Mouse (Mus musculus) stomach, embryonic 16.5 days (tissue): Measurements from ENCODE around the gene Amigo2. TPM values are rescaled to one million over a fixed set of nuclear protein-coding genes. Genes with fewer than 3 reads are reported as not detected.
A peak's percentile ranks its signal among the peaks of the same experiment; 100 is the strongest.

ENCODE experiments used
- ATAC-seq: fragments of 200-750 bp; cut with Nextera tagmentation; 2 replicates; pipeline ENCODE4 v1.8.0; 2017; ENCODE audit warnings: moderate number of reproducible peaks, moderate TSS enrichment; ENCODE audit not compliant: insufficient read depth, low FRiP score
- H3K27ac ChIP-seq: fragments of 300-500 bp; sonication (generic); 2 replicates; pipeline ENCODE4 v1.5.1; 2014; ENCODE audit warnings: low read length
- H3K27me3 ChIP-seq: fragments of 300-500 bp; sonication (generic); 2 replicates; pipeline ENCODE4 v1.6.1; 2014; ENCODE audit warnings: low read length, control low read depth, mixed read lengths; ENCODE audit not compliant: control insufficient read depth, insufficient read depth
- H3K36me3 ChIP-seq: fragments of 300-500 bp; sonication (generic); 2 replicates; pipeline ENCODE4 v1.6.1; 2014; ENCODE audit warnings: low read length; ENCODE audit not compliant: control insufficient read depth, insufficient read depth
- H3K4me1 ChIP-seq: fragments of 300-500 bp; sonication (generic); 2 replicates; pipeline ENCODE4 v1.6.1; 2014; ENCODE audit warnings: low read length, control low read depth, mixed read lengths; ENCODE audit not compliant: control insufficient read depth, insufficient read depth
- H3K4me2 ChIP-seq: fragments of 300-500 bp; sonication (generic); 2 replicates; pipeline ENCODE4 v1.6.1; 2014; ENCODE audit warnings: low read depth, low read length, mixed read lengths
- H3K4me3 ChIP-seq: fragments of 300-500 bp; sonication (generic); replicated peaks from 2 replicates; pipeline ENCODE4 v1.5.1; 2014; ENCODE audit warnings: mild to moderate bottlenecking, low read length
- H3K9ac ChIP-seq: fragments of 300-500 bp; sonication (generic); 2 replicates; pipeline ENCODE4 v1.6.1; 2014; ENCODE audit warnings: low read length
- H3K9me3 ChIP-seq: fragments of 300-500 bp; sonication (generic); replicated peaks from 2 replicates; pipeline ENCODE4 v1.6.1; 2016; ENCODE audit warnings: low read length, control low read depth; ENCODE audit not compliant: control insufficient read depth
- WGBS: fragments of 180-500 bp; shearing (Covaris S2); extraction: QIAGEN DNeasy Blood & Tissue Kit; methylation state at CpG from one replicate; pipeline ENCODE4 v1.1.7; 2014; 5-methylcytosine and 5-hydroxymethylcytosine counted together
- polyA plus RNA-seq: library from polyadenylated mRNA; unstranded; fragments of >200 nt; fragmentation: Nextera tagmentation; extraction: Ambion mirVana; gene quantifications from 2 replicates; pipeline ENCODE4 v1.2.1, GENCODE M21; 2015

Gene Amigo2
- polyA plus RNA-seq, 1 experiment from 2014 or later: 3.9 TPM

GRCm38 (mm10) chr15:97245392-97245791 lies 1.7 kb downstream of the Amigo2 start:
- Histone ChIP-seq H3K4me3 (no peak overlapping the region), H3K27me3 (peaks cover 12% of the 10 kb centered on the region; the same call in 1 of the 2 replicates), H3K36me3 (no peaks in the 10 kb centered on the region), H3K4me1 (no peaks in the 10 kb centered on the region), H3K9ac (no peak overlapping the region), H3K9me3 (no peaks in the 10 kb centered on the region), H3K27ac (no peak overlapping the region), H3K4me2 (0 out of 2 replicates have a peak overlapping the region, but pooled peaks have one; percentile 2)
- WGBS: 71% methylated on average over 18 of the region's 18 CpGs
- ATAC-seq: no peak

- Histone ChIP-seq H3K9ac (no peak overlapping the region), H3K27me3 (no peaks in the 10 kb centered on the region; the same call in 1 of the 2 replicates), H3K27ac (no peak overlapping the region), H3K4me1 (no peaks in the 10 kb centered on the region), H3K4me2 (no peak overlapping the region), H3K4me3 (no peak overlapping the region), H3K36me3 (no peaks in the 10 kb centered on the region), H3K9me3 (no peaks in the 10 kb centered on the region)
- ATAC-seq: no peak
- 43% methylated on average over 9 of the region's 9 CpGs for WGBS
These were observed 10.1 kb downstream of the Amigo2 start for GRCm38 (mm10) chr15:97236943-97237342.

- no peak overlapping the region for H3K9ac ChIP-seq
- WGBS: 24% methylated on average over 7 of the region's 7 CpGs
- no peak for ATAC-seq
- no peaks in the 10 kb centered on the region for H3K9me3 ChIP-seq
- H3K27ac ChIP-seq: no peak overlapping the region
- no peaks in the 10 kb centered on the region for H3K4me1 ChIP-seq
- no peak overlapping the region for H3K4me3 ChIP-seq
- H3K4me2 ChIP-seq: no peak overlapping the region
- H3K27me3 ChIP-seq: no peaks in the 10 kb centered on the region; the same call in 1 of the 2 replicates
- H3K36me3 ChIP-seq: no peaks in the 10 kb centered on the region
These were observed 11.9 kb downstream of the Amigo2 start for GRCm38 (mm10) chr15:97235183-97235582.

GRCm38 (mm10) chr15:97234076-97234475 lies 13.0 kb downstream of the Amigo2 start:
- Histone ChIP-seq H3K4me3 (no peak overlapping the region), H3K9ac (no peak overlapping the region), H3K36me3 (no peaks in the 10 kb centered on the region), H3K27me3 (no peaks in the 10 kb centered on the region; the same call in 1 of the 2 replicates), H3K4me1 (no peaks in the 10 kb centered on the region), H3K27ac (no peak overlapping the region), H3K9me3 (no peaks in the 10 kb centered on the region), H3K4me2 (no peak overlapping the region)
- 77% methylated on average over 6 of the region's 6 CpGs for WGBS
- ATAC-seq: no peak

- Histone ChIP-seq H3K36me3 (no peaks in the 10 kb centered on the region), H3K4me3 (no peak overlapping the region), H3K9me3 (no peaks in the 10 kb centered on the region), H3K9ac (no peak overlapping the region), H3K4me1 (no peaks in the 10 kb centered on the region), H3K27ac (no peak overlapping the region), H3K4me2 (no peak overlapping the region), H3K27me3 (no peaks in the 10 kb centered on the region; the same call in 1 of the 2 replicates)
- 65% methylated on average over 11 of the region's 11 CpGs for WGBS
- ATAC-seq: no peak
These were observed 17.5 kb downstream of the Amigo2 start for GRCm38 (mm10) chr15:97229494-97230077.

DNA sequence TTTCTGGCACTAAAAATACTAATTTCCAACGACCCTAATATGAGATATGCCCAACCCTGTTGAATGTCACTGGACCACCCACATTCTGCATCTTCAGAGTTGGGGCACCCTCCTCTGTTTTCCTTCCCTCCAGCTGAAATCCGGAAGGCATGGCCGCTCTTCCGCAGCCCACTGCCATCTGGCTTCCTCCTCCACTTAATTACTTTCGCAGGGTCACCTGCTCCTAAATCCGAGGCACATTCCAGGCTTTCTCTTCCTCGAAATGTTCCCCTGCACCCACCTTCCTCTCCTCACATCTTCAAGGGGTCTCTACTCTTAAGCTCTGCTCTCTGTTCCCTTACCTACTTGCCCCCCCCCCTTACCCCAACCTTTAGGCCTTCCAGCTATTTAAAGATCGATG lies 23.1 kb downstream of the Amigo2 start:
- no peak overlapping the region for H3K27ac ChIP-seq
- no peak overlapping the region for H3K4me2 ChIP-seq

DNA sequence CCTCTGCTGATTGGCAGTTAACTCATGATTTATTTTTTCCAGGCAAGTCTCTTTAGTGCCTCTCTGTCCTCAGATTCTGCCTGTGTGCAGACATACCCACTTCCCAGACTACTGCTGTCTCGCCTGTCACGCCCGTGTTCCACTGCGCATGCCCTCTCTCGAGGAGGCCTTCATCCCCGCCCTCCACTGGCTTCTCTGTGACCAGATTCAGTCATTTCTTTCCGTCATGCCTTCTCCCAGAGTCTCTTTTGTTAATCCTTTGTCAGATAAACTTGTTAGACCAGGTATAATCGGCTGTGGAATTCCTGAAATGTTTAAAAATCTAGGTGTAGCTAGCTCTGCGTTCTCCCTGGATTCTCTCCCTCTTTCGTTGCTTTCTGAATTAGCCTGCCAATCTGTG lies 23.7 kb downstream of the Amigo2 start:
- WGBS: 57% methylated on average over 10 of the region's 10 CpGs
- Histone ChIP-seq H3K27ac (no peak overlapping the region), H3K4me2 (no peak overlapping the region)

More for the DNA sequence above, 23.1 kb downstream of the Amigo2 start:
- ATAC-seq: no peak
- 62% methylated on average over 8 of the region's 8 CpGs for WGBS
- Histone ChIP-seq H3K36me3 (no peaks in the 10 kb centered on the region), H3K4me1 (no peaks in the 10 kb centered on the region), H3K27me3 (no peaks in the 10 kb centered on the region), H3K4me3 (no peak overlapping the region), H3K9me3 (no peaks in the 10 kb centered on the region), H3K9ac (no peak overlapping the region)

DNA sequence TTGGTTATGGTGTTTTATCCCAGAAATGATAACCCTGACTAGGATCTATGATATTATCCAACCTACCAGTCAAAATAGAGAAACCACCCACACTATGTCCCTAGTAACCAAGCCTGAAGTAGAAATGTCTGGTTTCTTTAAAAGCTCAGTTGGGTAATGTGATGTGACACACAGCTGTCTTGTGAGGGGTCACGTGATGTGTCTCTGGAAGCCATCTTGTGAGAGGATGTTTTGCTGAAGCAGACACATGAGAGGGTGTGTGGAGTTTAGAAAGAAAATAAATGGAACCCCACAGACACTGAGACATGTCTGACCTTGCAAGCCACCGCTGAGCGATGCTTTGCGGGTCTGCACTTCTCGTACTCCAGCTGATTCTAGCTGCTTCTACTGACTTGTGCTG lies 30.2 kb downstream of the Amigo2 start:
- no peak for ATAC-seq
- H3K27me3 ChIP-seq: no peaks in the 10 kb centered on the region
- H3K27ac ChIP-seq: no peak overlapping the region
- H3K36me3 ChIP-seq: no peaks in the 10 kb centered on the region
- no peak overlapping the region for H3K4me3 ChIP-seq
- H3K9ac ChIP-seq: no peak overlapping the region
- no peak overlapping the region for H3K4me2 ChIP-seq
- WGBS: 90% methylated on average over 5 of the region's 5 CpGs
- H3K9me3 ChIP-seq: no peaks in the 10 kb centered on the region
- no peaks in the 10 kb centered on the region for H3K4me1 ChIP-seq

More for the DNA sequence above, 23.7 kb downstream of the Amigo2 start:
- no peaks in the 10 kb centered on the region for H3K4me1 ChIP-seq
- peak; percentile 44; the same call in 1 of the 2 replicates for ATAC-seq
- no peak overlapping the region for H3K4me3 ChIP-seq
- H3K36me3 ChIP-seq: no peaks in the 10 kb centered on the region
- no peaks in the 10 kb centered on the region for H3K27me3 ChIP-seq
- H3K9ac ChIP-seq: no peak overlapping the region
- no peaks in the 10 kb centered on the region for H3K9me3 ChIP-seq

- Histone ChIP-seq H3K36me3 (no peaks in the 10 kb centered on the region), H3K4me3 (no peak overlapping the region), H3K9ac (no peak overlapping the region), H3K4me2 (no peak overlapping the region), H3K27me3 (no peaks in the 10 kb centered on the region), H3K27ac (no peak overlapping the region), H3K9me3 (no peaks in the 10 kb centered on the region), H3K4me1 (no peaks in the 10 kb centered on the region)
- no peak for ATAC-seq
- 69% methylated on average over 17 of the region's 17 CpGs for WGBS
These were observed 34.3 kb downstream of the Amigo2 start for GRCm38 (mm10) chr15:97212501-97213477.
